Mouse (Mus musculus) erythroblast, embryonic 14.5 days (primary cell): Measurements from ENCODE around the gene Gmds.

ENCODE experiments used
- GATA1 ChIP-seq: IDR thresholded peaks from 2 replicates; pipeline ENCODE4 v1.6.1; 2012; ENCODE audit warnings: low read length, inconsistent platforms, mixed read lengths
- TAL1 ChIP-seq: IDR thresholded peaks from 3 replicates; pipeline ENCODE4 v1.6.1; 2012; ENCODE audit warnings: low read length, inconsistent platforms, mixed read lengths

- TF ChIP-seq GATA1 (no peak), TAL1 (no peak)
These were observed 532.1 kb downstream of the Gmds start, which contains the start of gene Foxc1 for GRCm38 (mm10) chr13:31806428-31806832.
